10 mouse cellular contexts compared by ENCODE assay signal in the genomic region with DNA sequence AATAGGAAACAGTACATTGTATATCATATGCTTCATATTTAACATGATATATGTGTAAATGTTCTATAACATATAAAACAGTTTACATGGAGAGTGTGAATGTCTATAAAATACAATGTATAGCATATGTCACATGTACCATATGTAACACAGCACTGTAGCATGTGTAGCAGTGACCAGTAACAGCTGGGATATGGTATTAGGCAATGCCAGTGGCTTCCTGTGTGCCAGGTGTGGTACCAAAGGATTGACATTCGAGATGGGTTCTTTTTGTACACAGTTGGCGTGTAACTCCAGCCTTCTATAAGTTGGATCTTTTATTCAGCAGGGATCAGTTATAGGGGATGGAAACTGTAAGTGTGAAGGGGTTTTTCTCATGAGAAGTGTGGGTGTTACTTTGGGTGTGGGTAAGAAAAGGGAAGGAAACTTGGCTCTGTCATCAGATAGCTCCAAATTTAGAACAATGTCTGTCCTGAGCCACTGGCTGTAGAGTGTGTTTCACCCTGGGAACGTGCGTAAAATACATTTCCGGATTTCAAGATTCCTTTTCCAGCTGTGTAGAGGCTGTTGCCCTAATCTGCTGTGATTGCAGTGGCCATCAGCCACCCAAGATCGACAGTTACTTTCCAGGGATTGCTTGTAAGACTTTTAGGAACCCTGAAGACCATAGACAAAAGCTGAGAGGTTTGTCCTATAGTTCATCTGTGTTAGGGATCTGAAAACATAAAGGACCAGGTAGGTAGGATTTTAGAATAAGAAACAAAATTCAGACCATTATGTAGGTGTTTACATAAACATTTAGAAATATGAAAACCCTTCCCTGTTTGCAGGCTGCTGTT. TPM values are rescaled to one million over a fixed set of nuclear protein-coding genes. Genes with fewer than 3 reads are reported as not detected.
DNase-seq lines count a peak whose midpoint lies in the region; ATAC-seq and TF ChIP-seq lines count a peak whose summit lies in the region.
"Had no signal": no experiment of that assay in that cellular context is flagged by ENCODE, and none has a peak within 500 bp of the region (broad histone marks: within the 10 kb centered on the region; RNA-seq: fewer than 3 reads in every experiment).

No protein-coding gene starts in this region.

- no peak overlapping the region for H3K4me3 ChIP-seq in left cerebral cortex, adult 2 months
- peak overlapping the region; percentile 42 for H3K4me3 ChIP-seq in brown adipose tissue, adult 24 weeks (ENCODE audit: insufficient read depth, low read depth, low read length)
- H3K4me3 ChIP-seq in intestine, embryonic 15.5 days (replicated peaks) = no peak overlapping the region
- H3K4me3 ChIP-seq in midbrain, embryonic 15.5 days = no peak overlapping the region
- no peak overlapping the region for H3K4me3 ChIP-seq in forebrain, embryonic 12.5 days (replicated peaks)
- H3K4me3 ChIP-seq: midbrain, embryonic 13.5 days had no signal

- no peak for ATAC-seq in intestine, embryonic 15.5 days
- ATAC-seq in midbrain, embryonic 15.5 days (replicated peaks) = no peak
- ATAC-seq in forebrain, embryonic 12.5 days (ENCODE audit: low FRiP score) = no peak
- ATAC-seq: midbrain, embryonic 13.5 days had no signal

- no peaks in the 10 kb centered on the region for H3K27me3 ChIP-seq in intestine, embryonic 15.5 days (replicated peaks)
- H3K27me3 ChIP-seq in midbrain, embryonic 15.5 days (replicated peaks) = no peaks in the 10 kb centered on the region
- no peaks in the 10 kb centered on the region for H3K27me3 ChIP-seq in forebrain, embryonic 12.5 days
- H3K27me3 ChIP-seq: midbrain, embryonic 13.5 days had no signal

- no peak for TF ChIP-seq CTCF in left cerebral cortex, adult 2 months (IDR thresholded peaks at IDR 0.05)

- H3K4me1 ChIP-seq in brown adipose tissue, adult 24 weeks (ENCODE audit: control insufficient read depth, insufficient read depth, insufficient read length, low read length) = peaks cover 20% of the 10 kb centered on the region
- H3K4me1 ChIP-seq in intestine, embryonic 15.5 days (replicated peaks) = 0 out of 2 replicates have a peak, but pooled peaks cover 3% of the 10 kb centered on the region
- peaks cover 20% of the 10 kb centered on the region for H3K4me1 ChIP-seq in midbrain, embryonic 15.5 days
- H3K4me1 ChIP-seq in forebrain, embryonic 12.5 days = peaks cover 30% of the 10 kb centered on the region

- H3K9me3 ChIP-seq in intestine, embryonic 15.5 days = no peaks in the 10 kb centered on the region
- H3K9me3 ChIP-seq in midbrain, embryonic 15.5 days = no peaks in the 10 kb centered on the region
- H3K9me3 ChIP-seq in forebrain, embryonic 12.5 days = no peaks in the 10 kb centered on the region
- H3K9me3 ChIP-seq: midbrain, embryonic 13.5 days had no signal

- no peak overlapping the region for H3K9ac ChIP-seq in intestine, embryonic 15.5 days
- H3K9ac ChIP-seq in midbrain, embryonic 15.5 days = no peak overlapping the region
- H3K9ac ChIP-seq in forebrain, embryonic 12.5 days = no peak overlapping the region
- H3K9ac ChIP-seq: midbrain, embryonic 13.5 days had no signal

- 0 out of 2 replicates have a peak, but pooled peaks cover 5% of the 10 kb centered on the region for H3K36me3 ChIP-seq in intestine, embryonic 15.5 days
- no peaks in the 10 kb centered on the region for H3K36me3 ChIP-seq in midbrain, embryonic 15.5 days (replicated peaks)
- H3K36me3 ChIP-seq in forebrain, embryonic 12.5 days (replicated peaks) = 0 out of 2 replicates have a peak, but pooled peaks cover 3% of the 10 kb centered on the region
- H3K36me3 ChIP-seq: midbrain, embryonic 13.5 days had no signal

- WGBS in intestine, embryonic 15.5 days = 58% methylated on average over 6 of the region's 6 CpGs
- 87% methylated on average over 6 of the region's 6 CpGs for WGBS in midbrain, embryonic 15.5 days
- WGBS in forebrain, embryonic 12.5 days = 93% methylated on average over 6 of the region's 6 CpGs

- no peak for DNase-seq in left cerebral cortex, adult 2 months (ENCODE audit: extremely low spot score in 1 of 2, low spot score in 2 of 2)
- DNase-seq in left cerebral cortex, adult 9 months (ENCODE audit: low spot score in 2 of 2) = no peak
- peak; percentile 39 to 50 for DNase-seq in natural killer cell, adult 2 months (ENCODE audit: low spot score in 2 of 2)
- no peak for DNase-seq in cerebellum, postnatal 36 days
- DNase-seq: cerebellum, adult 9-11 months had no signal

- H3K27ac ChIP-seq in left cerebral cortex, adult 2 months = peak overlapping the region; percentile 62
- H3K27ac ChIP-seq in brown adipose tissue, adult 24 weeks (replicated peaks; ENCODE audit: low read depth, low read length) = peak overlapping the region; percentile 100
- H3K27ac ChIP-seq in intestine, embryonic 15.5 days = 0 out of 2 replicates have a peak overlapping the region, but pooled peaks have one; percentile 4
- H3K27ac ChIP-seq in midbrain, embryonic 15.5 days = no peak overlapping the region
- H3K27ac ChIP-seq in forebrain, embryonic 12.5 days = no peak overlapping the region
- H3K27ac ChIP-seq: midbrain, embryonic 13.5 days had no signal

- intact Hi-C loops in left cerebral cortex, adult 2 months (cut with DNase I) = loop anchor here (2.0 to 5.0 kb wide), 2 partner anchors 28 to 63 kb away; no protein-coding TSS in a partner anchor

- H3K4me2 ChIP-seq in intestine, embryonic 15.5 days (replicated peaks) = no peak overlapping the region
- no peak overlapping the region for H3K4me2 ChIP-seq in midbrain, embryonic 15.5 days
- H3K4me2 ChIP-seq in forebrain, embryonic 12.5 days = no peak overlapping the region
- H3K4me2 ChIP-seq: midbrain, embryonic 13.5 days had no signal

RNA-seq across cellular contexts. Expression of gene Rapgef1, which starts 29.7 kb away (rescaled TPM):
- 100 to 1,000 TPM; 102 to 108 TPM for total RNA-seq in left cerebral cortex, adult 2 months (2021)
- 19.1 and 24.3 TPM in 2 replicates for polyA plus RNA-seq in brown adipose tissue, adult 24 weeks (2012; ENCODE audit: insufficient read depth, insufficient read length, missing spikeins)
- 11.8 and 12.3 TPM in 2 replicates for polyA plus RNA-seq in intestine, embryonic 15.5 days (2015; fragmentation: Nextera tagmentation; extraction: Ambion mirVana)
- 24.2 and 25.6 TPM in 2 replicates for polyA plus RNA-seq in midbrain, embryonic 15.5 days (2015; fragmentation: Nextera tagmentation; extraction: Ambion mirVana)
- 22.3 and 24.0 TPM in 2 replicates for polyA plus RNA-seq in forebrain, embryonic 12.5 days (2016; fragmentation: Nextera tagmentation; extraction: Ambion mirVana)

Comparison
In these comparisons a context has a peak if more than half of its experiments do, and no peak if none do; other contexts are left out.
1. DNase-seq: peak in natural killer cell, adult 2 months (2 of 2); none in left cerebral cortex, adult 2 months (0 of 2), left cerebral cortex, adult 9 months (0 of 2) and cerebellum, postnatal 36 days (0 of 2).
2. H3K27ac ChIP-seq: peak in left cerebral cortex, adult 2 months (single experiment), brown adipose tissue, adult 24 weeks (single experiment) and intestine, embryonic 15.5 days (single experiment); none in midbrain, embryonic 15.5 days (single experiment) and forebrain, embryonic 12.5 days (single experiment).